Mouse (Mus musculus) lung, postnatal 0 days (tissue): ENCODE results near the gene 4930583I09Rik. TPM values are rescaled to one million over a fixed set of nuclear protein-coding genes. Genes with fewer than 3 reads are reported as not detected.
A peak's percentile ranks its signal among the peaks of the same experiment; 100 is the strongest.

Source experiments
- ATAC-seq: fragments of 200-750 bp; cut with Nextera tagmentation; 2 replicates; pipeline ENCODE4 v1.8.0; 2017; ENCODE audit warnings: moderate library complexity
- DNase-seq: peaks from one replicate; pipeline ENCODE4 v3.0.0-alpha.2; 2016; ENCODE audit warnings: low spot score
- H3K27ac ChIP-seq: fragments of 300-500 bp; sonication (generic); 2 replicates; pipeline ENCODE4 v1.5.1; 2014; ENCODE audit warnings: antibody characterized with exemption, mild to moderate bottlenecking, low read length, mixed read lengths
- H3K27me3 ChIP-seq: fragments of 300-500 bp; sonication (generic); replicated peaks from 2 replicates; pipeline ENCODE4 v1.6.1; 2014; ENCODE audit warnings: low read length, mixed read lengths; ENCODE audit not compliant: insufficient read depth
- H3K36me3 ChIP-seq: fragments of 300-500 bp; sonication (generic); 2 replicates; pipeline ENCODE4 v1.6.1; 2014; ENCODE audit warnings: low read length, mixed read lengths; ENCODE audit not compliant: insufficient read depth
- H3K4me1 ChIP-seq: fragments of 300-500 bp; sonication (generic); 2 replicates; pipeline ENCODE4 v1.6.1; 2014; ENCODE audit warnings: antibody characterized with exemption, low read depth, low read length, mixed read lengths; ENCODE audit not compliant: insufficient read depth
- H3K4me2 ChIP-seq: fragments of 300-500 bp; sonication (generic); replicated peaks from 2 replicates; pipeline ENCODE4 v1.6.1; 2014; ENCODE audit warnings: low read depth, mild to moderate bottlenecking, low read length, moderate library complexity, mixed read lengths
- H3K4me3 ChIP-seq: fragments of 300-500 bp; sonication (generic); 2 replicates; pipeline ENCODE4 v1.5.1; 2014; ENCODE audit warnings: low read depth, low read length
- H3K9ac ChIP-seq: fragments of 300-500 bp; sonication (generic); replicated peaks from 2 replicates; pipeline ENCODE4 v1.6.1; 2014; ENCODE audit warnings: low read depth, mild to moderate bottlenecking
- H3K9me3 ChIP-seq: fragments of 300-500 bp; sonication (generic); 2 replicates; pipeline ENCODE4 v1.6.1; 2016; ENCODE audit warnings: low read length, mixed read lengths
- CTCF ChIP-seq: IDR thresholded peaks from 2 replicates; pipeline ENCODE4 v1.5.1; 2016; ENCODE audit warnings: antibody characterized with exemption, mild to moderate bottlenecking
- EP300 ChIP-seq: IDR thresholded peaks from 2 replicates; pipeline ENCODE4 v1.6.1; 2016; ENCODE audit warnings: antibody characterized with exemption, mild to moderate bottlenecking, control low read depth
- WGBS: fragments of 180-500 bp; shearing (Covaris S2); extraction: QIAGEN DNeasy Blood & Tissue Kit; methylation state at CpG from one replicate; pipeline ENCODE4 v1.1.7; 2014; 5-methylcytosine and 5-hydroxymethylcytosine counted together
- polyA plus RNA-seq: library from polyadenylated mRNA; unstranded; fragments of >200 nt; fragmentation: Nextera tagmentation; extraction: Ambion mirVana; gene quantifications from 2 replicates; pipeline ENCODE4 v1.2.1, GENCODE M21; 2015

The 4930583I09Rik gene
- polyA plus RNA-seq, 1 experiment from 2014 or later: not detected

- no peak for DNase-seq
- no peak for ATAC-seq
- no peak overlapping the region for H3K4me3 ChIP-seq
- H3K36me3 ChIP-seq: no peaks in the 10 kb centered on the region
- no peaks in the 10 kb centered on the region for H3K27me3 ChIP-seq
- H3K9me3 ChIP-seq: no peaks in the 10 kb centered on the region
- H3K4me2 ChIP-seq: no peak overlapping the region
- 70% methylated on average over 1 of the region's 1 CpGs for WGBS
- H3K4me1 ChIP-seq: no peaks in the 10 kb centered on the region
- no peak overlapping the region for H3K9ac ChIP-seq
- TF ChIP-seq CTCF: no peak
- TF ChIP-seq EP300: no peak
- H3K27ac ChIP-seq: no peak overlapping the region
Measured at GRCm38 (mm10) chr17:64846654-64847053, 10.8 kb upstream of the 4930583I09Rik start.

GRCm38 (mm10) chr17:64836892-64837291 is 1.0 kb upstream of the 4930583I09Rik start:
- Histone ChIP-seq H3K27me3 (no peaks in the 10 kb centered on the region), H3K4me2 (no peak overlapping the region), H3K36me3 (no peaks in the 10 kb centered on the region), H3K9me3 (no peaks in the 10 kb centered on the region), H3K27ac (no peak overlapping the region), H3K9ac (no peak overlapping the region), H3K4me3 (no peak overlapping the region), H3K4me1 (no peaks in the 10 kb centered on the region)
- TF ChIP-seq CTCF (no peak), EP300 (no peak)
- DNase-seq: peak; percentile 14
- ATAC-seq: no peak
- WGBS: 32% methylated on average over 7 of the region's 7 CpGs

GRCm38 (mm10) chr17:64836352-64836751 is 481 bp upstream of the 4930583I09Rik start:
- Histone ChIP-seq H3K9me3 (no peaks in the 10 kb centered on the region), H3K27me3 (no peaks in the 10 kb centered on the region), H3K9ac (no peak overlapping the region), H3K36me3 (no peaks in the 10 kb centered on the region), H3K4me3 (no peak overlapping the region), H3K4me2 (no peak overlapping the region), H3K27ac (no peak overlapping the region), H3K4me1 (no peaks in the 10 kb centered on the region)
- DNase-seq: no peak
- ATAC-seq: no peak
- no peak for TF ChIP-seq EP300
- no peak for TF ChIP-seq CTCF
- WGBS: 81% methylated on average over 10 of the region's 10 CpGs

GRCm38 (mm10) chr17:64833906-64834490 is 1.9 kb downstream of the 4930583I09Rik start:
- ATAC-seq (no peak), DNase-seq (no peak)
- Histone ChIP-seq H3K36me3 (no peaks in the 10 kb centered on the region), H3K9me3 (no peaks in the 10 kb centered on the region), H3K27ac (no peak overlapping the region), H3K4me3 (no peak overlapping the region), H3K4me2 (no peak overlapping the region), H3K4me1 (no peaks in the 10 kb centered on the region), H3K9ac (no peak overlapping the region), H3K27me3 (no peaks in the 10 kb centered on the region)
- 85% methylated on average over 7 of the region's 7 CpGs for WGBS
- no peak for TF ChIP-seq CTCF
- TF ChIP-seq EP300: no peak

- 71% methylated on average over 2 of the region's 2 CpGs for WGBS
Measured at GRCm38 (mm10) chr17:64833071-64833470, 2.8 kb downstream of the 4930583I09Rik start.

GRCm38 (mm10) chr17:64827482-64827881 is 8.4 kb downstream of the 4930583I09Rik start:
- H3K9me3 ChIP-seq: no peaks in the 10 kb centered on the region
- ATAC-seq: no peak
- H3K4me1 ChIP-seq: no peaks in the 10 kb centered on the region
- no peak overlapping the region for H3K4me3 ChIP-seq
- WGBS: 87% methylated on average over 5 of the region's 5 CpGs
- H3K27me3 ChIP-seq: no peaks in the 10 kb centered on the region
- no peak overlapping the region for H3K4me2 ChIP-seq
- H3K9ac ChIP-seq: no peak overlapping the region
- no peak for DNase-seq
- no peak overlapping the region for H3K27ac ChIP-seq
- H3K36me3 ChIP-seq: no peaks in the 10 kb centered on the region
- TF ChIP-seq CTCF (no peak), EP300 (no peak)

More at GRCm38 (mm10) chr17:64833071-64833470, 2.8 kb downstream of the 4930583I09Rik start:
- no peaks in the 10 kb centered on the region for H3K27me3 ChIP-seq
- no peak for DNase-seq
- no peak overlapping the region for H3K9ac ChIP-seq
- no peaks in the 10 kb centered on the region for H3K36me3 ChIP-seq
- H3K9me3 ChIP-seq: no peaks in the 10 kb centered on the region
- no peak overlapping the region for H3K4me3 ChIP-seq
- no peak for ATAC-seq
- H3K27ac ChIP-seq: no peak overlapping the region
- no peaks in the 10 kb centered on the region for H3K4me1 ChIP-seq
- H3K4me2 ChIP-seq: no peak overlapping the region
- TF ChIP-seq EP300 (no peak), CTCF (no peak)

- no peak overlapping the region for H3K4me2 ChIP-seq
- WGBS: 66% methylated on average over 4 of the region's 4 CpGs
- H3K4me1 ChIP-seq: no peaks in the 10 kb centered on the region
- ATAC-seq (no peak), DNase-seq (no peak)
- H3K4me3 ChIP-seq: no peak overlapping the region
- no peak overlapping the region for H3K27ac ChIP-seq
- H3K36me3 ChIP-seq: no peaks in the 10 kb centered on the region
- H3K9me3 ChIP-seq: no peaks in the 10 kb centered on the region
- TF ChIP-seq EP300 (no peak), CTCF (no peak)
- H3K9ac ChIP-seq: no peak overlapping the region
- H3K27me3 ChIP-seq: no peaks in the 10 kb centered on the region
Measured at GRCm38 (mm10) chr17:64826843-64827242, 9.0 kb downstream of the 4930583I09Rik start.
